Mouse (Mus musculus): ENCODE measurements around the gene Mtif2.

The Mtif2 gene

DNA sequence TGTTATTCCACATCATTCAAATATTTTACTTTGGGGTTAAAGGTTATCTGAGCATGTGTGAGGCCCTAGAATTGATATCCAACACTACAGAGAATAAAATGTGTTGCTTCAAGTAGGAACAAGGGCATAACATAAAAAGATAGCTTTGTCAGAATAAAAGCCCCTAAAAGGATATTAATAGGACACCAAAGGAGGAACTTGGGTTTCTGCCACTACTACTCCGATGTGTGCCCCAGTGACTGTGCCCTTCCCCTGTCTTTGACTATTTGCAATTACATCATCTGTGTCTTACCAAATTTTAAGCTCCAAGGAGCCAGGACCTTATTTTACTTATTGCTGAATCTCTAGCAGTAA is 23.2 kb downstream of the Mtif2 start:
- no peak for DNase-seq (ENCODE audit: low read depth, low spot score)

- no peak for DNase-seq (ENCODE audit: low read depth, low spot score)
Observed at GRCm38 (mm10) chr11:29560452-29560851, 34.2 kb downstream of the Mtif2 start.

- DNase-seq (ENCODE audit: low read depth, low spot score): no peak
Observed at GRCm38 (mm10) chr11:29560990-29561389, 34.8 kb downstream of the Mtif2 start.

DNA sequence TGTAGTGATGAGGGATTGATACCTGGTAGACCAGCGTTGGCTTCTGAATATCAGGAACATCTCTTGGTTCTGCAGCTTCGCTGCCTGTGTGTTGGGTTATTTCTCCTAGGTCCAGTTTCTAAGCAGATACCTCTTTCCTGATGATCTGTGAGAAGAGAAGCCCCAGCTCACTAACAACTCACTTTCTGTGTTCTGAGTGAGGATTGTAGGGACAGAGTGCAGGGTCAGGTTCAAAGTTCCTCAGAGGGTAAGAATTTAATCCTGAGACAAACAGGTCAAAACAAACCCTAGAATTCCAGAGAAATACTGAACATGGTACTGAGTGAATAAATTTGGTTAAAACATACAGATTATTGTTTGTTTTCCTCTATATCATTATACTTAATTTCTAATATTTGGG is 37.2 kb downstream of the Mtif2 start:
- no peak for DNase-seq (ENCODE audit: low read depth, low spot score)

DNA sequence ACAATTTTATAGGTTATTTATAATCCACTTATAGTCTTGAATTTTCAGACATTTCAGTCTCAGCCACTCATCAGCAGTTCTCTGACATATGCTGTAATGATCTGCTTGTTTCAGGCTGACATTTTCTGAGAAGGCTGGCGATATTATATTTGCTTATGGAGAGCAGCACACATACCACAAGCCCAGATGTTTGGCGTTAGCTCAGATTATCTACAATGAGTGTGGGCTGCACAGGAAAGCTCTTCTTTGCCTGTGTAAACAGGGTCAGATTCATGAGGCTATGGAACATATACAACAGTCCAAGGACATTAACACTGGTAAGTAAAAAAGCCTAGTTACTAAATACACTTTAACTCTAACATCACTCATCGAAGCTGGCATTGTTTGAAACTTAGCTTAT is 45.3 kb downstream of the Mtif2 start:
- DNase-seq (ENCODE audit: low read depth, low spot score): no peak

DNA sequence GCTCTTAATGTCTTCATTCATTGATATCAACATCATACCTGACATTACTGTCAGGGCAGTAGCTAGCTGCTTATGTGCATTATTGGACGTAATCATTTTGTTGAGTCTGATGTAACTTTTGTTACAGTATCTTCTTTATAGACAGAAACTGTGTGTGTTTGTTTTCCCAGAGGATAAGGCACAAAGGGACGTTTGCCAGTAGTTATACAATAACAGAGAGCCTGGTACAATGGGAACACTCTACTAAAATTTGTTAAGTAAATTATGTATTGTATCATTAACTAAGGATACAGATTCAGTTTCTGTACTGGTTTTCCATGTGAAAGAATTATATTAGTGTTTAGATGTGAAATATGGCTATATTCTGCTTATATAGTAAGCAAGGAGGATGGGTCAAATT is 46.4 kb downstream of the Mtif2 start:
- no peak for DNase-seq (ENCODE audit: low read depth, low spot score)

DNA sequence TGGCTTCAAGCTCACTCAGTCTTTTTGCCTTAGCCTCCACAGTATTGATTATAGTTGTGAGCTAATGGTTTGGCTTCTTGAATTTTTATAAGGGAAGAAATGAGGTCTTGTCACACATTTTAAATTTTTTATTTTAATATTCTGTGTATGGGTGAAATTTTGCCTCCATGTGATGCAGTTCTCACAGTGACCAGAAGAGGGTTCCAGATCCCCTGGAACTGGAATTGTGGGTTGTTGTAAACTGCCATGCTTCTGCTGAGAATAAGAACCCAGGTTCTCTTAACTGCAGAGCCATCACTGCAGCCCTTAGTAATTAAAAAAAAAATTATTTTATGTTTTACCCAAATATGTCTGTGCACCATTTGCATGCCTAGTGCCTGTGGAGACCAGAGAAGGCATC is 53.4 kb downstream of the Mtif2 start:
- peak; percentile 20 for DNase-seq (ENCODE audit: low read depth, low spot score)
